Mouse (Mus musculus): ENCODE results near the gene Dut.
"Not testable (repeated sequence)": the region's sequence is repeated elsewhere in the genome, so short reads cannot be mapped to it uniquely, and the experiment has no call there.

Gene Dut

DNA sequence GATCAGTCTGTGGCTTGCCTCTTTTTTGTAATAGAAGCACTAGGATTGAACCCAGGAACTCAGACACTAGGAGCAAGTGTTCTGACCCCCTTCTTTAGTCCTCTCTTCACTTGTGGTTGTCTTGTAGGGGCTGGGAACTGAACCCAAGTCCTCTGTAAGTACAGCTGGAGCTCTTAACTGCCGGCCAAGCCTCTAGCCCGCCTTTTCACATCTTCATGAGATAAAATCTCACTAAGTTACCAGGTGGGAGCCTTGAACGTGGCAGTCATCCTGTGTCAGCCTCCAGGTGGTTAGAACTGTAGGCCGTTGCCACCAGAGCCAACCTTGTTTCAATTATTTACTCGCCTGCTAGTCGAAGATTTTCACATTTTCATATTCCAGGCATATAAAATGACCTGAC, 6.7 kb downstream of the Dut start:
- in situ Hi-C loops (cut with MboI, MseI) = loop anchor here (25.0 kb wide), 1 partner anchor 534 kb away; the partner anchor contains the start of gene Secisbp2l

- in situ Hi-C loops (cut with MboI, MseI) = loop anchor here (25.0 kb wide), 1 partner anchor 533 kb away; the partner anchor contains the start of gene Secisbp2l
Observed at GRCm38 (mm10) chr2:125254630-125255029, 7.6 kb downstream of the Dut start.

- in situ Hi-C loops (cut with MboI, MseI) = loop anchor here (25.0 kb wide), 1 partner anchor 531 kb away; the partner anchor contains the start of gene Secisbp2l
Observed at GRCm38 (mm10) chr2:125255886-125256285, 8.9 kb downstream of the Dut start.

- in situ Hi-C loops (cut with MboI, MseI) = loop anchor here (25.0 kb wide), 1 partner anchor 528 kb away; the partner anchor contains the start of gene Secisbp2l
Observed at GRCm38 (mm10) chr2:125259230-125260120, 12.5 kb downstream of the Dut start.

DNA sequence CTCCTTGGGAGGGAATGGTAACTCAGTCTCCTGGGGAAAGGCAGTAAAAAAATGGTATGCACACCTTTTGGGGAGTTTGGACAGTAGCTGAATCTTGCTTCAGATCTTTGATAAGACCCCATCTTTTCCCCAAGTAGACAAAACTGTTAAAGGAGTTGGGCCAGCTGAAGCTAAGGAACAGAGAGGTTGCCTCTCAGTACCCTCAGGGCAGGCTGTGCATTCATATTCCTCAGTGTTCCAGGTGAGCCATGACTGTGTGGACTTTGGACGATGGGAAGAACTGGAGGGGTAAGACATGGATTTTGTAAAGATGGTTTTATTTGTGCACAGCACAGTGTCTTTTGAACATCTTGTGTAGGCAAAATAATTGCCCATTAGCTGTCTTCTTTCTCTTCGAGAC, 13.3 kb downstream of the Dut start:
- in situ Hi-C loops (cut with MboI, MseI) = loop anchor here (25.0 kb wide), 1 partner anchor 527 kb away; the partner anchor contains the start of gene Secisbp2l

DNA sequence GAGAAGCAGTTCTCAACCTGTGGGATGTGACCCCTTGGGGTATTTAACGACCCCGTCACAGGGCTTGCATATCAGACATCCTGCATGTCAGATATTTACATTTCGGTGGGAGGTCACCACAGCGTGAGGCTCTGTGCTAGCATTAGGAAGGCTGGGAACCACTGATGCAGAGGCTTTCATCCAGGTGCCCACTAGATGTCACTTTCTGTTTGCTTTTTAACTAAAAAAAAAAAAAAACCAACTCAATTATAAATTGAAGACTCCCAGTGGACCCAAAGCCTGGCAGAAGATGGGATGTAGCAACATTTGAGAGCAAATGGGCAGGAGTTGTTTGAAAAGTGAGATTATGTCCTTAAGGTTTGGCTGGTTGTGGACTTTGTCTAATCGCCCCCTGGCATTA, 16.1 kb downstream of the Dut start:
- in situ Hi-C loops (cut with MboI, MseI) = loop anchor here (25.0 kb wide), 1 partner anchor 524 kb away; the partner anchor contains the start of gene Secisbp2l

DNA sequence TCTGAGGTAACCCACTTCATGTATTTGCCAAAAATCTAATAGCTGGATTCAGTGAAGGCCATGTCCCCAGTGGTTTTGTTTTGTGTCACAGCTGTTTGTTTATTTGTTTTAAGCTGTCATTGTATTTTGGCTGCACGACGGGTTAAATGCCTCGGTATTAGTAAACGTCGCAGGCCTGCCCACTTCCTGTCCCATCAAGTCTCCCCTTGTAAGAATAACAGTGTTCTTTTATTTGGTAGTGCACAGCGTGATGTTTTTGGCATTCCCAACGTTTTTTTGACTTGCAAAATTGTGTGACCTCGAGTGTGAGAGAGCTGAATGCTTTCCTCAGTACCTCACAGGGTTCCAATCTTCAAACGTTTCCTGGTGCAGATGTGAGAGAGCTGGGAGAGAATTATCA, 16.8 kb downstream of the Dut start:
- in situ Hi-C loops (cut with MboI, MseI) = loop anchor here (25.0 kb wide), 1 partner anchor 524 kb away; the partner anchor contains the start of gene Secisbp2l

- in situ Hi-C loops (cut with MboI, MseI) = loop anchor here (25.0 kb wide), 1 partner anchor 518 kb away; the partner anchor contains the start of gene Secisbp2l
Observed at GRCm38 (mm10) chr2:125268876-125269275, 21.9 kb downstream of the Dut start.

DNA sequence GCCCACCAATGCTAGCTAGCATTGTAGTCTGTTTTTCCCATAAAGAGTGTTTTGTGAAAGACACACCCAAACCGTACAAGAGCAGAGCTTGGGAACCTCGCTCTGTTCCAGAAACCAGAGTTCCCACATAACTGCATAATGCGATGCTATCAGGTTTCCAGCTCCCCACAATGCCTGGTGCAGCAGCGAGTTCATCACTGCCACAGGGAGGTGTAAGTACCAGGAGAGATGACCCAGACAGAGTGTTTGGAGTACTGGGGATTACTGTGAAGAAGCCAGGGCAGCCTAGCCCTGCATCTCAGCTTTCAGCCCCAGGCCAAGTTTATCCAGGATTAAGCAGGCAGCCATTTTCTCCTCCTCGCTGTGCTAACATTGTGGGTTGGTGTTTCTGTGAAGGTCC, 28.6 kb downstream of the Dut start:
- in situ Hi-C loops (cut with MboI, MseI) = no loop called here

DNA sequence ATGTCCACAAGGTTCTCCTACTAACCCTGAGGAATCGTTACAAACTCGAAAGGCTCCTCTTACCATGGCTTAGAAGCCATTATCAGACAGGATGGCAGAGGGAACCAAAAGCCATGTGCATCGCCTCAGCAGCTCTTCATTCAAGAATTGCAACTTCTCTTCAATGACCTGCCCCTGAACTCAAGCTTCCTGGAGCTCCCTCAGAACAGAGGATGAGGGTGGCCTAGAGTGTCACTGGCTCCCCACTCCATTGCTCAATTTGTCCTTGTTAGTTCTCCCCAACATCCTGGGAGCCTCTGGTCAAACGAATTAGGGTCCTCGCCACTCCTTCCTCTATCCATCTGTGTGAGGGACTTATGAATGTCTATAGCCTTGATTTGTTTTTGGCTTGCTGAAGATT, 29.7 kb downstream of the Dut start:
- in situ Hi-C loops (cut with MboI, MseI) = no loop called here

- in situ Hi-C loops (cut with MboI, MseI) = no loop called here
Observed at GRCm38 (mm10) chr2:125278474-125278873, 31.5 kb downstream of the Dut start.

- in situ Hi-C loops (cut with MboI, MseI) = not testable (repeated sequence)
Observed at GRCm38 (mm10) chr2:125279995-125280394, 33.0 kb downstream of the Dut start.

DNA sequence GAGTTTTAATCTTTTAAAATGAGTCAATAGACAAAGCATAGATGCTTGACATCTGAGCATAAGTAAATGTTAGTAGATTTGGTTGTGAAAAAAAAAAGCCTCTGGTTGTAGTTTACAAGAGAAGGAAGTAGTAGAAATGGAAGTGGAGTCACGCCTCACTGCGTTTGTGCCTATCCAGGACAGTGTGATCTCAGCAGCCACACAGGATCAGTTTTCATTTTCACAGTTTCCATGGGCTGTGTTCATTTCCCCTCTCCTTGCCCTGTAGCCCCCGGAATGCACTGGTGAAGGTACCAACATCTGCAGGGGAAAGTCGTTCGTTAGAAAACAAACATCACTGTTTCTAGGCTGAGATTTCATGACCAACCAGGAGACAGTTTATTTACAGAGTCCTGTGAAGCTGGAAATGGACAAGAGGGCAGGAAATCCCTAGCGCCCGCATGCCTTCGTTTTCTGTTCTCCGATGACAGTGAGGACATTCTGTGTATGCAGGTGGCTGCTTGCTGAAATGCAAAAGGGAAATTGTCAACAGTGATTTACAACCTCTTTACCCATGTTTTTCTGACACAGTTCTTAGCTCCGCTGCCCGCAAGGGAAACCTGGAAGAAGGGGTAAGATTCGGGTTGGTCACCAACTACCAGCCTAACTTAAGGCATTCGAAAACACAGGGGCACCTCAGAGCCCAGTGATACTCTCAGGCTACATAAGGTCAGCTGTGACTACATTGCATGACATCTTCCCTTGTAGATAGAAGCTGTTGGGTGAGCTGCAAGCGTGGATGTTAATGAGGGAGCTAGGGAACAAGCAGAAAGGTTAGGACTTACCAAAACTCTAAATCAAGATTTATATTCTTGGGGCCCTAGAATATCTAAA, 35.6 kb downstream of the Dut start:
- in situ Hi-C loops (cut with MboI, MseI) = no loop called here

GRCm38 (mm10) chr2:125285777-125286176, 38.8 kb downstream of the Dut start:
- in situ Hi-C loops (cut with MboI, MseI) = no loop called here

DNA sequence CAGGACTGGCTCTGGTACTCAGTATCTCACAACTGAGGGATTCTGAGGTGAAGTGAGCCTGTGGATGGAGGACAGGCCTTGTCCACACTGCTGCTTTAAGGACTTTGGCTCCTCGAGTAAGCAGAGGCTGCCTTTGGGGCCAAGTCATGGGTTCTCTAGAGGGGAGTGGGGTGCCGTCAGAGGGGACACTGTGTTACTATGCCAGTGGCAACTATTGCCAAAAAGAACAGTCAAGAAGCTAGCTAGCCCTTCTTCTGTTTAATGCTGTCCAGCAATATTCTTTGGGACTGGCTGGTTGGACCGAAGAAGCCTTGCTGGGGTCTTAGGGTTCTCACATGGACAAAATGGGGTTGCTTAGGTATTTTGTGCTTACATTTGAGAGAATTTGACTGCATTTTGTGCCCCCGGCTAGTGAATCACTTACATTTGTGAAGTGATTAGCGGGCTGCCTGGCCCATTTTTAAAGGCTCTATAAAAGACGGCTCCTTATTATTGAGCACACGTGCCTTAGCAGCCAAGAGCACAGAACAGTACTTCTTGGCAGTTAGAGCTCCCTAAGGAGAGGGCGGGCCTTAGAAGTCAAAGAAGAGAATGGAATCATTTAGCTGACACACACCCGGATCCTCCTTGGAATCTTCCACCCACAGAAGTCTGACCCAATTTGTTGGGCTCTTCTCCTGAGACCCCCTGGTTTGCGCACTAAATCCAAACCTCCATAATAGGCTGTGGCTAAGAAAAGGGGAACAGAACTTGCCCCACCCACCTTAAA, 43.4 kb downstream of the Dut start:
- in situ Hi-C loops (cut with MboI, MseI) = no loop called here

DNA sequence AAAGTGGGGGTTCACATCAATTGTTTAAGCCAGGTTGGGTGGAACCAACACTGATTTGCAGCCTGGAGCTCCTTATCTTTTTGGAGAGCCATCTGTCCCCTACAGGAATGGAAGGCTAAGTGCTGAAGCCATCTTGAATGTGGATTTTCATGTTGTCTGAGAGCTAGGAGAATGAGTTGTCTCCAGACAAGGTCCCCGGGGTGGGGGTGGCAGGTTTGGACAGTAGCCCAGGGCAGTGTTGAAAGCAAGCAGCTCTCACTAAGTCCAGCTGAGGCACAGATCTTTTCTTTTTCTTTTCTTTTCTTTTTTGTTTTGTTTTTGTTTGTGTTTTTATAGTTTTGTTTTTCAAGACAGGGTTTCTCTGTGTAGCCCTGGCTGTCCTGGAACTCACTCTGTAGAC, 44.1 kb downstream of the Dut start:
- in situ Hi-C loops (cut with MboI, MseI) = no loop called here

- in situ Hi-C loops (cut with MboI, MseI) = no loop called here
Observed at GRCm38 (mm10) chr2:125292616-125293015, 45.6 kb downstream of the Dut start.

GRCm38 (mm10) chr2:125293969-125294491, 47.0 kb downstream of the Dut start:
- in situ Hi-C loops (cut with MboI, MseI) = no loop called here

DNA sequence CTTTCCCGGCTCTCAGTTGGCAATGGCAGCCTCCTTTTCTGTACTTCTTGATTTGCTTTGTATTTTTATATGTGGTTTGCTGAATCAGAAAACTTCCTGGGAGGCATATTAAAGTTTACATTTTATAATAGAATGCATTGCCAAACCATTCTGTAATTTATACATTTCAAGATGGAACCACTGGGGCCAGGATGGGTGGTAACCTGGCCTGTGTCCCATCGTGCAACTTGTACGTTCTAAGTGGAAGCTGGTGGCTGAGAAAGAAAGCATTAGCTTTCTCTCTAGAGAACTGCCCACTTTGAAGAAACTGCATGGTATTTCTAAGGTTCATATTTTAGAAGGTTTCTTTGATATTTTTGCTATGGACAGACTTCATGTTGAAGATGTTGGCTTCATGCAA, 48.5 kb downstream of the Dut start:
- in situ Hi-C loops (cut with MboI, MseI) = no loop called here

DNA sequence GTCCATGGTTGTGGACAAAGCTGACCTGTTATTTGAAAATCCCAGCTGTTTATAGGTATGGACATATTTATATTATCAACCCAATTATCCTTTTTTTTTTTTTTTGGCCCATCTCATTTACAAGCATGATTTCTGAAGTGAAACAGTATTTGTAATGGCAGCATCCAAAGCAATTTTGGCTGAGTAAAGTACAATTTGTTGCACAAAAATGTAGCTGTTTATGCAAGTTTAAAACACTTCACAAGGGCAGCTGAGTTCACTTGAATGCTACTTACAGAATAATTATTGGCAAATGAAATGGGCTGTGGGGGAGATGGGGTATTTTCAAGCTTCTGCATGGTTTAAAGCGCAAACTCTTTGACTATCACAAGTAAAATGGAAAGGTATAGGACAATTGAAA, 51.9 kb downstream of the Dut start:
- in situ Hi-C loops (cut with MboI, MseI) = no loop called here

Data from T-helper 2 cell (primary cell).